Mouse (Mus musculus): ENCODE measurements around the gene Garnl3.
"Not testable (repeated sequence)": the region's sequence is repeated elsewhere in the genome, so short reads cannot be mapped to it uniquely, and the experiment has no call there.

Gene Garnl3

DNA sequence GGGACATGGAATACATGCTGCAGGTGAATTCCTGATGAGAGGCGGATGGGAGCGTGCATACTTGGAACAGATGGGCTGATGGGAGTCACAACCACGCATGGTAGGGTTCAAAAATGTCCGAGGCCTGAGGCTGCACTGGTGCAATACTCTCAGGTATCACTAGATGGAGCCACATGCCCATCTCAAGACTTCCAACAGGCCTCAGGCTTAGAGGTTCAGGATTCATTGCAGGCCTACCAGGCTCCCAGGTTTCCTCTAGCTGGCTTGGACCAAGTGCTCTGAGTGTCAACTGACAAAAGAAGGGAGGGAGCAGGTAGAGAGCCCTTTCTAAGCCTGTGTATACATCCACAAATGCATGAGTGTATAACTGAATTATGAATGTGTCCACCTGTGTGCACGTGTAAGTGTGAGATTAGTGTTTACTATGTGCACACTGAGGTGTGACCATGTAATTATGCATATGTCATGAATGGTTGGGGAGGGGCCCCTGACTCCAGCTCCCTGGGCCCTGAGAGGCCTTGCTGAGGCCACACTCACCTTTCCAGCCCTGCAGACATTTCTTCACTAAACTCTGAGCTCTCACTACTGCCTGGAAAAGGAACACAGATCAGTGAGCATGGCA lies 23.4 kb upstream of the Garnl3 start:
- DNase-seq, result peak; percentile 78 to 86

DNA sequence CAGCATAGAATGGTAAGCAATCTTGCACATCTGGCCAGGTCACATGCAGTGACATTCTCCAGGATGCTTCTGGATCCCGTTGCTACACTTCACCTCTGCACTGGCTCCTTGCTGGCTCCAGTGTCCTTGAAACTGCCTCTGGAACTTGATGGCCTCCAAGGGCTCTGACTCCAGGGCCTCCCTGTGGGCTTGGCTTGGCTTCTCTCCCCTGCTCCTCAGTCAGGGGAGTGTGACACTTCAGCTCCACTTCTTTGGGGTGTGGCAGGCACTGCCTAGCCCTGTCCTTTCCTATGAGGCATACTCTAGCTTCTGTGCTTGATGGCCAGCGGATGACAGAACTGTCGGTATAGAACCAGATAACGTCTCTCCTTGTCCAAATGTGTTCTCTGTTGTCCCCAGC lies 15.5 kb upstream of the Garnl3 start:
- DNase-seq, result no peak

DNA sequence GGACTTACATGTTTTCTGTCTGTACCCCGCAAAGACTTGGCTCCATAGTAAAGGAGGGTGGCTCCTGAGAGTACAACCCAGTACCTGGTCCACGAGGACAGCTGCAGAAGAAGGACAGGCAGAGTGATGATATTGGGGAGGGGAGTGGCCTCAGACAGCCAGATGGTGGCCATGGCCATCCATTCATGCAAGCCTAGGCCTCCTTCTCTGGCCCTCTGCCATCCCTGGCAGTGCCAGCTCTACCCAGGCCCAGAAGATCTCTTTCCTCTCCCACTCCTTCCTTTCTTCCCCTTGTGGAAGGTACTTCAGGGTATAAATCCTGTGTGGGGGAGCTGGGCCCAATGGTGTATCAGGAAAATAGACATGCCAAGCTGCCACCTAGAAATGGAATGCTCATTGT lies 11.8 kb upstream of the Garnl3 start:
- no peak for DNase-seq

DNA sequence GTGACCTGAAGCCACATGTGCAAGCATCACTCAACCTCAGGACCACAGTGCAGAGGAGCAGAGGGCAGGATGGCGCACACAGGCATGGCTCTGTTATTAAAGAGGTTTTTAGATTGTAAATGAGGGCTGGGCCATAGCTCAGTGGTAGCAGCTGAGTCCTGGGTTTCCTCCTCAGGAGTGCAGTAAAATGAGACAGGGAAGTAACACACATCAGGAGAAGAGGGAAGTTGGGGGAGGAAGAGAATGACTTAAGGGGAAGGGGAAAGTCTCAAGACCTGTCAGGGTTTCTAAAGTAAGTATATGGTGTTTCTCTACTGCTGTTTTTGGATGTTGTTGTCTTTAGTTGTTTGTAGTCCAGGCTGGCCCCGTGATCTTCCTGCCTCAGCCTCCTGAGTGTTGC lies 7.0 kb upstream of the Garnl3 start:
- peak in 1 of 2 experiments; percentile 20 for DNase-seq

DNA sequence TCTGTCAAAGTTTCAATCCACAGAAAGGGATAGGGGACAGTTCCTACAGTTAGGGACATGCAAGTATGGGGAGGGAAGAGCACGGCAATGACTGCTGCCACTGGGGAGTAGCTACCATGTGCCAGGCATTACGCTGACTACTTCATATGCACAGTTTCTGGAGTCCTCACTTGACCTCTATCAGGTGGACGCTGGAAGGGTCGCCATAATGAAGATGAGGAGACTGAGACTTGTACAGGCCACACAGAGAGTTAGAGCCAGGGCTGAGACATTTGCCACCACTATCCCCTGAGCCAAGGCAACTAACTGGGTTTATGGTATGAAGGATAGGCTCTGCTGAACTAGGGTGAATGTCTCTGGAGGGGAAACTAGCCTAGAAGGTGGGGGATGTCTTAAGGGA lies 6.3 kb upstream of the Garnl3 start:
- peak in 1 of 2 experiments; percentile 11 for DNase-seq

DNA sequence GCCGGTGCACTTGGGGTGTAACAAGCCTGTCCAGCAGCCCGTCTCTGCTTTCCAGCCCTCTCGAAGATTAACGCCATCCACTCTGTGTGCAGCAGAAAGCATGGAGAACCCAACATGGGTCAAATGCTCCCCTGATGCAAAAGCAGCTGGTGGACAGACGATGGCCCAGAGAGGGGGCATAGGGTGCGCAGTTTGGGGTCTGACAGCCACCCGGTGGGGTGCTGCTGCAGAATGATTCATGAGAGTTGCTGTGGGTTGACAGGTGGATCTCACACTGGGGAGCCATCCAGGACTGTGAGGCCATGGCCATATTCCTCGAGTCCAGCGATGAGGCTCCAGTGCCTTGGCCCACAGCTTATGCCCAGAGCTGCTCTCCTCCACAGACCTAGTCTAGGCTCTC lies 5.8 kb upstream of the Garnl3 start:
- DNase-seq, result peak in 1 of 2 experiments; percentile 29

DNA sequence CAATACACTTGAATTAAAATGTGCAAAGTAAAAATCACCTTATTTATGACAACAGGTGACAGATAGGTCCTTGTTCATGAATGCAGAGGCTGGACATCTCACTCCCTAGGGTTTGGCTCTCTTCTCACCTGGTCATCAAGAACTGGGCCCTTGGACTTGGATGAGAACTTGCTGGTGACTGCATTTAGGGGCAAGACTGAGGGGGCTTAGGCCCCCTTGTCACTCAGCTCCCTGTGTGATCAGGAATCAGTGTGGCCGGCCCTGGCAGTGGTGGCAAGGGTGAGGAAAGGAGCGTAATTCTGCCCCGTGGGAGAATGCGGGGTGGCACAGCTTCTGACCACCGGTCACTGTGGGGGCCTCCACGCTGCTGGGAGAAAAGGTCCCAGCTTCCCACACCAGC lies 4.9 kb upstream of the Garnl3 start:
- DNase-seq, result peak in 1 of 2 experiments; percentile 19

DNA sequence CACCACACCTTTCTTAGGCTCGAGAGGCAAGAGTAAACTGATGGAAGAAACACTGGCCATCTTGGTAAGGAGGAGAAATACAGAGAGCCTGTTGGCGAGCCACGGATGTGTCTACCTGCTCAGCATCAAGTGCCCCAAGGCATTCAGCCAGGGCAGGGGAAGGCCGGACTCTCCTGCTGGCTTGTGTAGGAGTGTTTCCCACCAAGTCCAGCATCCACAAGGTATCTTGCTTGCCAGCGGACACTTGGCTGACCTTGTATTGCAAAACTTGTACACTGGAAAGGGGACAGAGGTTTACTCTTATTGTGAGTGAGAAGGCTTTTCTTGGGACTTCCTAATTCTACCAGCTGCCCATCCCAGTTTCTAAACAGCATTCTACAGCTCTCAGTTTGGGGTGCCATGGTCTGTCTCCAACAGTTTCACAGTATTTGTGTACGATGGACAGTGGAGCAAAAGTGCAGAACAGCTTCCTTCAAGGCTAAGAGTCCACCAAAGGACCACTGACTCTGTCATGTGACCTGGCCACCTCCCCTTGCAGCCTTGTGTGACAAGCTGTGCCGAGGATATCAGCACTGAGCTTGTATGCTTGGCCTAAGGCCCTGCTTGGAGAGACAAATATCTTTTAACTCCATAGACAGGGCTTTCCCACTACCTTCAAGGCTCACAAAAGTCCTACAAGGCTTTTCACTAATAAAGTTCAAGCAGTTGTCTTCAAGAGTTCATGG lies 3.5 kb upstream of the Garnl3 start:
- no peak for DNase-seq

DNA sequence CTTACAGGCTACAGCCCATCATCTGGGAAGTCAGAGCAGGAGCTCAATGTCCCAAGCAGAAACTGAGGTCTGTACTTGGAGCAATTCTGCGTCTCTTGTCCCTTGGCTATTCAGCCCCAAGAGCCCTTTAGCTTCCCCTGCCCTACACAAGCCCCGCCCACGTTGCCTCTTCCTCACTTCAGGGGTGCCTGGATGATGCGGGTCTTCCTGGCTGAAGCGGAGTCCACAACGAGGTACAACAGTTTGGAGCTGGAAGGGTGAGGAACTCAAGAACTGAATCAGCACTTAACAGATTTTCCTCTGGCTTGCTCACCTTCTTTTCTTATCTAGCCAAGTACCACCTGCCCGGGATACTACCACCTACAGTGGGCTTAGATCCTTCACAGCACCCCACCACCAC lies 852 bp upstream of the Garnl3 start:
- DNase-seq, result no peak

DNA sequence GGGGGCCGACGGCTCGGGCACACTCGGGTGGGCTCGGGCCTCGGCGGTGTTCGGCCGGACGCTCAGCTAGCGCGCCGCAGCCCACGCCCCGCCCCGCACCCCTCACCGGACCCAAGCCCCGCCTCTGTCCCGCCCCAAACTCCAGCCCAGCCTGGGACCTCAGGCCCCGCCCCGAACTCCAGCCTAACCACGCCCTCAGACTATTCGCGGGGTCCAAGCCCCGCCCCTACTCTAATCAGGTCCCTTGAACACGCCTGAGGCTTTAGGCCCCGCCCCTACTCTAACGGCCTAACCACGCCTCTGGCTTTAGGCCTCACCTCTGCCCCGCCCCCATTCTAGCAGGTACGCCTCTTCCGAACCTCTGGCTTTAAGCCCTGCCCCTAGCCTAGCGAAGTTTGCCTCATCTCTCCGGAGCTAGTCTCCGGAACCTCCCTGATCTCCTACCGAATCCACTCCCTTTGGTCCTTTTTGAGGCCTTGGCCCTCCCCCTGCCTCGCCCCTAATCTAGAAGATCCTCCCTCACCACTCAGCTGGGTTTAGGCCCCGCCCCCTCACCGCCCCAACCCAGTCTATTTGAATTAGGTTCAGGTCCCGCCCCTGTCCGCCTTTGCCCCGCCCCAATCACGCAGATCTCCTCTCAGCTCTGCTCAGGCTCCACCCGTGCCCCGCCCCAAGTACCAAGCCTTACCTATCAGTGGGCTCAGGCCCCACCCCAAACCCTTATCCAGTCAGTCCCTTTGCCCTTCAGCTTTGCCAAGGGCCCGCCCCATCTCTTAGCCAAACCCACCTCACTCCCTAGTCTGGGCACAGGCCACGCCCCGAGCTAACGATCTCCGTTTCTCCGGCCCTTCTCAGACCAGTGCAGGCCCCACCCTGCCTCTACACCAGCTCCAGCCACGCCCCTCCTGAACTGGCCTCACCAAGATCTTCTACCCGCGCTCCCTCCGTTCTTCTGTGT lies 649 bp downstream of the Garnl3 start:
- peak; percentile 99 for DNase-seq

DNA sequence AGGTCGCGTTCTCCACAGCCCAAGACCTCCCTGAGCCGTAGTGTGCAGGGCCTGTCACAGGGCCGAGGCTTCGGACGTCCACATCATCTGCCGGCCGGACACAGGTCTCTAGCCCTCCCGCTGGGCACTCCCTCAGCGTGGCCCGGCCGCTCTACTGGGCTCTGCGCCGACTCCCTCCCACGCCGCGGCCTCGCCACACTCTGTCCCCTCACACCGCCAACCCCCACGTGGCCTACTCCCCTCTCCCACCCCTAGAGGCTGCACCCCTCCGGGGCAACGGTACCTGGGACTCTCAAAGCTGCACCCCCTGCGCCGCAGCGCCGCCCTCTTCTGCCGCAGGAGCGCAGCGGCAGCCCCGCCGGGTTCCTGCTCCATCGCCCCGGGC lies 1.3 kb downstream of the Garnl3 start:
- DNase-seq, result no peak

DNA sequence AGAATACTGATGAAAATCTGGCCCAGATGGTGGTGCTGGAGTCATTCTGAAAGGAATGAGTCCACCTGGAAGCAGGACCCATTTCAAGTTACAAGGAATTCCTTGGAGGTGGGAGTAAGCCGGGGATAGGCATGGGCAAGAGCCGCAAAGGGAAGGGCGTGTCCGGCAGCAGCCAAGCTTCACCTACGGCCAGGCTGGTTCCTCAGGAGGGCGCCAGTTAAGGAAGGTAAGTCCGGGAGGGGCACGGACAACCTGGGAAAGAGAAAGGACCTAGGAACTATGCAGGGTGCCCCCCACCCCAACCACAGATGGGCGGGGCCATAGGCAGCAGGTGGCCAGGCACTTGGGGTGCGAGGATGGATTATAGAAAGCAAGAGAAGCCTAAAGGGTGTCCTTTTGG lies 1.8 kb downstream of the Garnl3 start:
- peak in 1 of 2 experiments; percentile 17 for DNase-seq

DNA sequence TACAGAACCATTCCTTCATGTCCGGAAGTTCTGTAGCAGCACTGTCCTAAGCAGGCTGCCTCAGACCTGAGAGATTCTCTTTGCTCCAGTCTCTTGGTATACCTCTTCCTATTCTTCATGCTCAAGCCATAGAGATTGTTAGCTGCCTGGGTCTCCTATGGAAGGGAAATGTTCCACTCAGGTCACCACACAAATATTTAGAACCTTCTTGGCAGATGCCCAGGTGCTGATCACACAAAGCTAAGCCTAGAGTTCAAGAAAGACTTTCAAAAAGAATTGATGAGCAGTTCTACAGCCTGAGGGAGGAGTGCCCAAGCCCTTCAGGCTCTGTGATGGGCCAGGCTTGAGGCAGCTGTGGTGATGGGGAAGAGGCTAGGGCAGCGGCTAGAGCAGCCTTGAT lies 2.4 kb downstream of the Garnl3 start:
- no peak for DNase-seq

DNA sequence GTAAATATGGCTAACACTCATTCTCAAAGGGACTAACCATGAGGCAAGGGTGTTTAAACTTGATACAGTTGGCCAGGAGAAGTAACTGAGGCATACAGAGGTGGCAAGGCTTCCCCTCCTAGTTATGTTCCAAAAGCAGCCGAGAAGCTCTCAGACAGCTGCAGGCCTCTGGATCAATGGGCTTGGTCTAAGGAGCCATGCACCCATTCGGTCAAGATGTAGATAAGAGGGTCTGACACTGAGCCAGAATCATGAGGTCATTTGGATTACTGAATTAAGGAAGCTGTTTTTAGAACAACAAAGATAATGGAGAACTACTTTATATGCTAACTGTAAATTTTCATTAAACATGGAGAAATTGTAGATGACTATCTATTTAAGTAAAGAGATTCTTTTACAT lies 4.2 kb downstream of the Garnl3 start:
- DNase-seq, result no peak

DNA sequence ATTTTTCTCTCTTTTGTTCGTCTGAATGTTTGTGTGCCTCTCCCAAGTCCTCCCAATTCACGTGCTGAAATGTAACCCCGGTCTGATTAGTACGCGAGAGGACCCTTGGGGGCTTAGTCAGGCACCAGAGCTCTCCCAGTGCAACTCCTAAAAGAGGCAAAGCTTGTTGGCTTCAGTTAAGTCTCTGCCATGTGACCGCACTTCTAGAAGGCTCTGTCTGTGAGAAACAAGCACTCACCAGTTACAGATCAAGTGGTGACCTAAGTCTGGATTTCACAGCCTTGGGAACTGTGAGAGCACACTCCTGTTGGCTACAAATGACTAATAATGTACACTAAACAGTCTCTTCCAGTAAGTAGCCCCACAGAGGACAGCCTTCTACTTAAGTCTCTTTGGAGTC lies 8.6 kb downstream of the Garnl3 start:
- DNase-seq, result no peak

DNA sequence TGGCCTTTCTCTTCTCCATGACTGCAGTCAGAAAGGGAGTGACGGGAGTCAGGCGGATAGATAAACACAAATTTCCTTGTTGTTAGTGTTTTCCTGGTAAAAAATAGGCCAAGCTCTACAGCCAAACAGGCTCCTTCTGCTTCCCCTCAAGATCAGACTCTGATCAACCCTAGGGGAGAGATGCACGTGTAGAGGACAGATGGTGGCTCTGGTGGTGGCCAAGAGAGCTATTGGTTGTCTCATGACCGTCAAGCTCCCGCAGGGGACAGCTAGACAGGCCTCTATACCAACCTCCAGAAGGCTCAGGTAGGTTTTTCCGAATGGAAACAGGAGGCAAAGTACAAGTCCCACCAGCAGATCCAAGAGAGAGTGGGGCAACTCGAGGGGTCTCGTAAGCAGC lies 30.9 kb downstream of the Garnl3 start:
- no peak for DNase-seq

DNA sequence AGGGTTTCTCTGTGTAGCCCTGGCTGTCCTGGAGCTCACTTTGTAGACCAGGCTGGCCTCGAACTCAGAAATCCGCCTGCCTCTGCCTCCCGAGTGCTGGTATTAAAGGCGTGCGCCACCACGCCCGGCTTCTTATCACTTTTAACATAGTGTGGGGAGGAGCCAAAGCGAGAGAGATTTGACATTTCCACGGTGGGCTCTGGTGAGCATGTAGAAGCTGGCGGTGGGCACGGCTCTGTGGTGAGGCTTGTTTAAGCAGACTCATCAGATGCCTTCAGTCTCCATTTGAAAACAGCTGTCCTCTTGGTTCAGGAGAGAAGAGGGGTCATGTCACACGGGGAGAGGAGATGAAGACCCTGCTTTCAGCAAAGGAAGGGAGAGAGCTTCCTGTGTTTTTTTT lies 34.1 kb downstream of the Garnl3 start:
- not testable (repeated sequence) for DNase-seq

DNA sequence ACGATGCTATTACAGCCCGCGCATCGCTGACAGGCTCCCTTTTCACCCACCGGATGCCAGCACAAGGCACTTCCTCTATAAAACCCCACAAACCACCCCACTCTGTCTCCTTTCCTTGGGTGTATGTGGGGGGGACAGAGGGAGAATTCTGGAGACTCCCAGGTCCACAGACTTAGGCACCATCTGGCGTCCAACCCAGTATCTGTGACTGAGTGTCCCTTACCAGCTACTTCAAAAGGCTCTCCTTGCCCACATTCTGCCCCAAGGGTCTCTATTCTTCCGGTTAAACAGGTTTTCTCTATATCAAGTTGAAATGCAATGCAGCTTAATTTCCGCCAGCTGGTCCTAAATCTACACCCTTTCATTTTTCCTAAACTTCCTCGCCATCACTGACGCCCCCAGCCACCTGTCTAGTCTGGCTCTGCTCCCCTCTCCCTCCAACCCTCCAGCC lies 36.2 kb downstream of the Garnl3 start:
- DNase-seq, result no peak

DNA sequence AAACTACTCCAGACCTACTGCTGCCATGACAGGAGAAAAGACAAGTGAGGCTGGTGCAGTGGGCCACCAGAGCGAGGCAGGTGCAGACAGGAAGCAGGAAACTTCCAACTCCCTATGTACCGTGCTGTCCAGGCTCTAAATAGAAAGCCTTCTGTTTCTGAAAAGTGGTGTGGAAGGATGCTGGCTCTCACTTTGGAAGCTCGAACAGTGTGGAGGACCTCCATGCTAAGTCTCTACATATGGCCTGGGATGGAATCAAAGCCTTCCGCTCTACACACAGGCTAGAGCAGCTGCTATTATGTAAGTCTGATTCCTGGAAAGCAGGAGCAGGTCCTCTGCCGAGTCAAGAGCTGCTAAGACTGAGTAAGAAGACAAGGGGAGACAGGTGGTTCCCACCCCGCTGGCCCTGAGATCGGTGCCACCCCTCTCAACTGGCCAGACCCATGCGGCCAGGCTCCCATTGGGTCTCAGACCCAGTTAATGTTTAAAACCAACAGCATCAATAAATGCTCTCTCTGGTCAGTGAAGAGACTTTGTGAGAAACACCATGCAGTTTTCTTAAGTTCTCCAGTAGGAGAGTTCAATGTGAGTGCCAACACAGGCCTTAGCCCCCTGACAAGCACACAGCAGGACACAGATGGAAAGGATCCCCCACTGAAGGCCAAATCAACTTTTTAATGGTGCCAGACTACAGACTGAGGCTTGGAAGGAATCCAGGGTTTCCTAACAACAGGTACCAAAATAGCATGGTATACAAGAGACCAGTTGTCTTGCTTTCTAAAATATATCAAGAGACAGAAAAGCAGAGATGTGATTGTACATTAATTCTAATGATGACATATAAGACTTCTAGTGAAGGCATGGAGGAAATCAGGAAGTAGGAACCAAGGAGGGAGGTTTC lies 40.6 kb downstream of the Garnl3 start:
- DNase-seq, result no peak

DNA sequence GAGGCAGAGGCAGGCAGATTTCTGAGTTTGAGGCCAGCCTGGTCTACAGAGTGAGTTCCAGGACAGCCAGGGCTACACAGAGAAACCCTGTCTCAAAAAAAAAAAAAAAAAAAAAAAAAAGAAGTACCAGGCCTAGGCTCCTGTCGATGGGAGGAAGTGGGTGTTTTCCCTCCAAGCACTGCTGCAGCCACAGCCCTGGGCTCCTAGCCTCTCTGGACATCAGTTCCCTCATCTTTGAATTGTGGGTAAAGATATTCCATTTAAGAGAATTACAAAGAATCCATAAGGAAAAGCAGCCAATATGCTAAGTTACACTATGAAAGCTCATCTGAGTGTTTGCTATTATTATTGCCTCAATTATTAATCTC lies 41.4 kb downstream of the Garnl3 start:
- not testable (repeated sequence) for DNase-seq

DNA sequence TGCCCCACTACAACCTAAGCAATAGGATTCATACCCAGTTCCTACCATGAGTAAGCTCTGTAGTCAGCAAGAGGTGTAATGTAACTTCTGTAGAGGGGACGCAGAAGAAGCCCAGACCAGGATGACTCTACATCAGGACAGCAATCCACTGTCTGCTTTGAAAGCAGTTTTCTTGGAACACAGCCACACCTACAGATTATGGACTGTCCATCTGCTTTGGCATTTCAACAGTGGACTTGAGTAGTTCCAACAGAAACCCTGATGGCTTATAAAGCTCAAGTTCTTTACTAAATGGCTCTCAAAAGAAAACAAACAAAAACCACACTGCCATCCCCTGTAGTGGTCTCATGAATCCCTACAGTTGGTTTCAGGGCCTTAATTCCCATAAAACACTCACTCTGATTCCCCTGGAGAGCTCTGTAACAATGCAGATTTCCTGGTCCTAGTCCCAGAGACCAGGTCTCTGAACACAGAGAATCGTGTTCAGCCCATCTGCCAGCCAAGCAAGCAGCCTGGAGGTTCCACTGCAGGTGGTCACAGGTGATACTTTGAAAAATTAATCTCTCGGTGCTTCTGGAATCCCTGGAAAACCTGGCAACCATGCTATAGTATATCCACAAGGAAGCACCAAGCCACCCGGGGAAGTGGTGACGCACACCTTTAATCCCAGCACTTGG lies 42.0 kb downstream of the Garnl3 start:
- no peak for DNase-seq

Measured in kidney, postnatal 25 days (tissue).